Mouse (Mus musculus): Measurements from ENCODE around the gene Galnt15. TPM values are rescaled to one million over a fixed set of nuclear protein-coding genes. Genes with fewer than 3 reads are reported as not detected.
A peak's percentile ranks its signal among the peaks of the same experiment; 100 is the strongest.
"Not testable (repeated sequence)": the region's sequence is repeated elsewhere in the genome, so short reads cannot be mapped to it uniquely, and the experiment has no call there.

Galnt15 gene
- total RNA-seq, 2 experiments from 2014 or later, result 1.3 to 2.0 TPM

GRCm38 (mm10) chr14:32083466-32083865, 54.7 kb downstream of the Galnt15 start:
- no peak for DNase-seq (ENCODE audit: low spot score in 2 of 2)
- intact Hi-C loops (cut with DNase I), result no loop called here

GRCm38 (mm10) chr14:32084761-32085485, 56.1 kb downstream of the Galnt15 start, which contains the start of gene Oxnad1:
Oxnad1 (plus strand) TSS chr14:32085374.
- intact Hi-C loops (cut with DNase I), result no loop called here
- DNase-seq (ENCODE audit: low spot score in 2 of 2), result no peak

GRCm38 (mm10) chr14:32085486-32086201, 56.9 kb downstream of the Galnt15 start, which contains the start of gene Dph3:
Dph3 (minus strand) TSS chr14:32085729.
- intact Hi-C loops (cut with DNase I), result no loop called here
- DNase-seq (ENCODE audit: low spot score in 2 of 2), result peak; percentile 100

- intact Hi-C loops (cut with DNase I), result no loop called here
- DNase-seq (ENCODE audit: low spot score in 2 of 2), result no peak
Observed at GRCm38 (mm10) chr14:32086226-32086625, 57.4 kb downstream of the Galnt15 start.

GRCm38 (mm10) chr14:32087584-32088248, 58.9 kb downstream of the Galnt15 start:
- DNase-seq (ENCODE audit: low spot score in 2 of 2); intact Hi-C loops (cut with DNase I): not testable (repeated sequence)

GRCm38 (mm10) chr14:32091124-32091523, 62.3 kb downstream of the Galnt15 start:
- no peak for DNase-seq (ENCODE audit: low spot score in 2 of 2)
- intact Hi-C loops (cut with DNase I), result no loop called here

GRCm38 (mm10) chr14:32091704-32092103, 62.9 kb downstream of the Galnt15 start:
- no peak for DNase-seq (ENCODE audit: low spot score in 2 of 2)
- intact Hi-C loops (cut with DNase I), result no loop called here

GRCm38 (mm10) chr14:32093018-32093417, 64.2 kb downstream of the Galnt15 start:
- DNase-seq (ENCODE audit: low spot score in 2 of 2), result no peak
- intact Hi-C loops (cut with DNase I), result no loop called here

GRCm38 (mm10) chr14:32093500-32094117, 64.8 kb downstream of the Galnt15 start:
- intact Hi-C loops (cut with DNase I), result no loop called here
- DNase-seq (ENCODE audit: low spot score in 2 of 2), result no peak

- DNase-seq (ENCODE audit: low spot score in 2 of 2), result no peak
Observed at GRCm38 (mm10) chr14:32095646-32096045, 66.9 kb downstream of the Galnt15 start.

GRCm38 (mm10) chr14:32096740-32097139, 68.0 kb downstream of the Galnt15 start:
- intact Hi-C loops (cut with DNase I), result no loop called here
- DNase-seq (ENCODE audit: low spot score in 2 of 2), result no peak

More at GRCm38 (mm10) chr14:32095646-32096045, 66.9 kb downstream of the Galnt15 start:
- intact Hi-C loops (cut with DNase I), result no loop called here

GRCm38 (mm10) chr14:32097691-32098090, 68.9 kb downstream of the Galnt15 start:
- intact Hi-C loops (cut with DNase I), result no loop called here
- DNase-seq (ENCODE audit: low spot score in 2 of 2), result no peak

GRCm38 (mm10) chr14:32098951-32099350, 70.2 kb downstream of the Galnt15 start:
- intact Hi-C loops (cut with DNase I), result no loop called here
- DNase-seq (ENCODE audit: low spot score in 2 of 2), result no peak

GRCm38 (mm10) chr14:32103556-32103955, 74.8 kb downstream of the Galnt15 start:
- DNase-seq (ENCODE audit: low spot score in 2 of 2), result no peak

GRCm38 (mm10) chr14:32105663-32106062, 76.9 kb downstream of the Galnt15 start:
- intact Hi-C loops (cut with DNase I), result no loop called here
- no peak for DNase-seq (ENCODE audit: low spot score in 2 of 2)

More at GRCm38 (mm10) chr14:32103556-32103955, 74.8 kb downstream of the Galnt15 start:
- intact Hi-C loops (cut with DNase I), result no loop called here

GRCm38 (mm10) chr14:32106911-32107310, 78.1 kb downstream of the Galnt15 start:
- intact Hi-C loops (cut with DNase I), result no loop called here
- DNase-seq (ENCODE audit: low spot score in 2 of 2), result no peak

All from left cerebral cortex, postnatal 25 days (tissue).